Mouse (Mus musculus) v-Abl transformed pro-B cells (cell line): ENCODE data around the gene Add2.

ENCODE experiments used
- in situ Hi-C, 2 experiments: fragments of 400-800 bp; cut with MboI; formaldehyde crosslinking; loops; one replicate each; pipeline ENCODE4 v1.15.1; 2025; ENCODE audit not compliant: unreplicated experiment in 2 of 2

Add2 gene

GRCm38 (mm10) chr6:86038901-86039300 is 10.4 kb downstream of the Add2 start:
- in situ Hi-C loops = no loop called here

- in situ Hi-C loops = no loop called here
These were observed 11.7 kb downstream of the Add2 start for GRCm38 (mm10) chr6:86040140-86040539.

GRCm38 (mm10) chr6:86047510-86047909 is 19.0 kb downstream of the Add2 start:
- in situ Hi-C loops = no loop called here

DNA sequence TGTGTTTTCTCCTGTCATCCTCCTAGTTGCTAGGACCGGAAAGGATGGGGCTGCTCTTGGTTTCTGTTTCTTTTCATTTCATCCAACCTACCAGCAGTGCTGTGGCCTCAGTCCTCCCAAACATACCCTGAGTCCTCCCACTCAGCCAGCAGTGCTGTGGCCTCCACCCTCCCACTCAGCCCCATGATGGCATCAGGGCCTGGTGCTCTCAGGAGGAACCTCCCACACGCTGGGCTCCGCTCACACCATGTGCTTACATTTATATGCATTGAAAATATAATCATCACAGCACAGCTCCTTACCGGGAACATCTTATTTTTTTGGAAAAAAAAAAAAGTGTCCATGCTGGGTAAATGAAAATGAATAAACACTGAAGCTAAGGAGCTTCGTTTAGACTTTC is 20.0 kb downstream of the Add2 start:
- in situ Hi-C loops = no loop called here

DNA sequence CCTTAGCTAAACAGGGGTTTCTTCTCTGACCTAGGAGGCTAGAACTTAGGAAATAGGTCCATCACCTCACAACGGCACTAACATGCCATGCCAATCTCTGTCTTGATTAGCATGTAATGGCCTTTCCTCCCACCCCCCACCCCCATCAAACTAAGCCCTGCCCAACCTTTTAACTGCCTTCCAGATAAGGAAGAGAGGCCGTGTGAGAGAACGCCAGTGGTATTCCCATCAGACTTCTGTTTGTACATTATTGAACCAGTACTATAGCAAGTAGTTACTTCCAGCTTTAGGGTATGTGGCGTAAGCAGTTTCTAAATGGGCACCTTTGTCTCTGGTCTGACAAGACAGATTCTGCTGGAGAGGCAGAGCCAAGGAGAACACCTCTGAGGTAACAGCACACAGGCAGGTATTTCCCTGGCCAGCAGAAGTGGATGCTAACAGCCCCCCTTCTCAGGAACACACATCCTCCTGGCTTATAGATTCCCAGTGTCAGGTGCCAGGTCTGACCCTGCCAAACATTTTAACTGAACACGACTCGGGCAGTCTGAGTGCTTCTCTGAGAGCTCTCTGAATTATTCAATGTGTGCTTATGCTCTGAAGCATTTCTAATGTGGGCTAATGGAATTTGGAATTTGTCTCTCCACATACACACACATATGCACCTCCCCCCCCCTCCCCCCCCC is 22.2 kb downstream of the Add2 start:
- in situ Hi-C loops = no loop called here

- in situ Hi-C loops = no loop called here
These were observed 23.6 kb downstream of the Add2 start for GRCm38 (mm10) chr6:86052032-86052459.

- in situ Hi-C loops = no loop called here
These were observed 24.1 kb downstream of the Add2 start for GRCm38 (mm10) chr6:86052556-86052955.

DNA sequence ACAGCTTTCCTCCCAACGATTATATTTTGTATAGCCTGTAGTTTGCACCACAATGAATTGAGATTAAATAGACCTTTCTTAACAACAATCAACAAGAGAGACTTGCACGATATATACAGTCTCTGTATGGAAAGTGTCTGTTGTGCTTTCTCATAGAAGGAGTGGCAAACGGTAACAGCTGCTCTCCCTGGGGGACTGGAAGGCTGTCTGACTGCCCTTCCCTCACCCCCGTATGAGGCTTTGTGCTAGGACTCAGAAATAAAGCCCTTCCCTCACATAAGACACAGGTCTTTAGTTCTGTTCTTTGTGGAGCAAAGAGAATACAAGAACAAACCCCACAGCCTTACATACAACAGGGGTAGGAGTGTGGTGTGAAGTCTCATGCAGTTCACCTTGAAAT is 24.6 kb downstream of the Add2 start:
- in situ Hi-C loops = no loop called here

DNA sequence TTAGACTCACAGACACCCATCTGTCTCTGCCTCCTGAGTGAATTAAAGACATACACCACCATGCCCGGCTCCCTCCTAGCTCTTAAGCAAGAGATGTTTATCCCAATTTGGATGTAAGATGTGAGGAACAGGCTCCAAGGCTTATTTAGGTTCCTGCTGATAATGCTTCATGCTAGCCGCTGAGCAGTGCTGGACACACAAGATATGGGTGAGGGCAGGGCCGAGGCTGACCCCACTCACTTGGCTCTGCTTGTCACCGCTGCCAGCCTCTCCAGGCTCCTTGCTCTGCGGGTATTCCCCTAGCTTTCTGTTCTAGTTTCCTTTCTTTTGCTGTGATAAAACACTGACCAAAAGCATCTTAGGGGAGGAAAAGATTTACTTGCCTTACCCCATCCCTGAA is 25.1 kb downstream of the Add2 start:
- in situ Hi-C loops = no loop called here

DNA sequence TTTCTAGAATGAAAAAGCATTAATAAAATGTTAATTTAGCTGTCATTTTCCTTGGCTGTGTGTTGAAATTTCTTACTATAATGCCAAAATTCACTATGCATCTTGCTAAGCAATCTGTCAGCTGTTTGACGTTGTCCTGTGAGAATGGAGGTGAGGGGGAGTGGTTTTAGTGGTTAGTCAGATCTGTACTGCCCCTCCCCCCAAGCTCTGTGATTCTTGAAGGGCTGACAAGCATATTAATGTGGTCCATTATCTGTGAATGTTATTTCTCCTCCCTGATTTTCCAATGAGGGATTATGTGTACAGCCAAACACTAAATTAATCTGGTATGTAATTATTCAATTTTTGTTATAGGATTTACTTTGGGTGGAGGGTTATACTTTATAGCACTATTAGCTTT is 30.0 kb downstream of the Add2 start:
- in situ Hi-C loops = no loop called here

DNA sequence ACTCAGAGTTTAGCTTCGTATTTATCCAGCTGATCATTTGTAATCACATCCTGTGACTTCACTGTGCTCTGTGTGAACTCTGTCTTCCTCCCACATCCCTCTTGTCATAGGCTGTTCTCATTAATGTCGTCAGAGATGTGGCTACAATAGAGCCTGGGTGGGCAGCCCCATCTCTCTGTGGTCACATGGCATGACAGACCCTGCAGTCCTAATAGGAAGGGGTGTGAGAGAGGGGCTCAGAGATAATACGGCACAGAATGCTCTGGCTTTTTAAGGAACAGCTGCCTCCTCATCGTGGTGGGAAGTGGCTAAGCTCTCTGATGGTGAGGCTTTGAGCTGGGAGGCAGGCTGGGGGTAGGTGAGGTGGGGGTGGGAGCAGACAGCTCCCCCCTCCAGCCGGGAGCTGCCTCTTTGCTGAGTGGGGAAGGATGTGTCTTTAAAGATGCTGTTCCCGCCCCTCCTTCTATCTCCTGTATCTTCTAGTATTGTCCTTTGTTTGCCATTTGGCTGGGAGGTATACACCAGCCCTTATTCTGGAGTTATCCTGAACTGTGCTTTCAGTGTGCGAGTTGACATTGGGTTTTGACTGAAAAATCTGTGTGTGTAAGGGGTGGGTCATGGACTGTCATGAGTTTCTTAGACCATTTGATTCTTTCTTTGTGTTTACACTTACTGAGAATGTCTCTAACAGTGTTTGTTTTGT is 30.8 kb downstream of the Add2 start:
- in situ Hi-C loops = no loop called here

GRCm38 (mm10) chr6:86060170-86060569 is 31.7 kb downstream of the Add2 start:
- in situ Hi-C loops = no loop called here

DNA sequence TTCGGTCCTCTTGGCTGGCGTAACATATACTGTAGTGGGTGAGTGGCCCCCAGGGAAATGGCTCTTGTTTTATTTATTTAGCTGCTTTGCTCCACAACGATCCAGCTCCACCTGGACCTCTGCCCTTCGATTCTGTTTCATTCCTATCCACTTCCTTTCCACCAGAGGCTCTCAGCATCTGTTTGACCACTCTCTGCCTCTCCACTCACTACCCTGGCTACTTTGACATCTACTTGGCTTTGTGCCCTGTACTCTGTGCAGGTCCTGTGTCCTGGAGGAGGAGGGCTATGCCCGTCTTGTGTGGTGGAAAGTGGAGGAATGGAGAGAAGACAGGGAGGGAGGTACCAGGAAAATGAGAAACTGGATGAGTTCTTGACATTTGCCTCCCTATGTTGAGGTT is 33.7 kb downstream of the Add2 start:
- in situ Hi-C loops = no loop called here

GRCm38 (mm10) chr6:86062684-86063083 is 34.2 kb downstream of the Add2 start:
- in situ Hi-C loops = no loop called here

- in situ Hi-C loops = no loop called here
These were observed 36.0 kb downstream of the Add2 start for GRCm38 (mm10) chr6:86064318-86065016.

- in situ Hi-C loops = no loop called here
These were observed 38.2 kb downstream of the Add2 start for GRCm38 (mm10) chr6:86066727-86067126.

- in situ Hi-C loops = no loop called here
These were observed 38.7 kb downstream of the Add2 start for GRCm38 (mm10) chr6:86067145-86067544.

DNA sequence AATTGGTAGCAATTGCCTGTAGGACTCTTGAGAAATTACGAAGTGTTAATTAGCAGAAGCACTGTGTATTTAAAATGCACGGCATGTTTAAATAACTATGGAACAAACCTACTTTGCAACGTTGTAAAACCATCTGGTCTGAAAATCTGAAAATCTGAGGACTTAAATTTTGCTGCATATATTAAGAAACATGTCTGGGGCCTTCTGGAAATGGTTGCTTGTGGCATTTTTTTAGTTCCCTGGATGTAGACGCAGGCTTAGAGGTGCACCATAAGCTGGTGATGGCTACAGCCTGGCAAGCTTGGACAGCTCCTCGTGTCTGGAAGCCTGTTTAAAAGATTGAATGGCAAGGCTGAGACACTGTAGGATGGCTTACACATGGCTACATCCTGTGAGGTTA is 40.5 kb downstream of the Add2 start:
- in situ Hi-C loops = no loop called here

GRCm38 (mm10) chr6:86069856-86070255 is 41.4 kb downstream of the Add2 start:
- in situ Hi-C loops = no loop called here

DNA sequence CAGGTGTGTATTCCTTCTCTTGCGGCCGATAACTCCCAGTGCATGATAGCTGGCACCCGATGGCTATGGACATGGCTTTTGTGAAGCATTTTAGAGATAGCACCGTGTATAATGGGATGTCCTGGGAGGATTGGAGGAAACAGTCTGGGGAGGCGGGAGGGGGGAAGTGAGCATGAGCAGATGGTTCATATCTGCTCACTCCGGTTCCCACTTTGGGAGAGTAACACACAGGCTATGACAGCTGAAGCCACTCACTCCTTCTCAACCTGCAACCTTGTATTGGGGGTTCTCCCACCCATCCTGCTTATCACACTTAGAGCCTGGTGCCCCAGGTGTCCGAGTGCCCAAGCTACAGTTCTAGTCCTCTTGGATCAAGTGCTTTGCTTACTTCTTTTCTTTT is 41.8 kb downstream of the Add2 start:
- in situ Hi-C loops = no loop called here

- in situ Hi-C loops = no loop called here
These were observed 45.4 kb downstream of the Add2 start for GRCm38 (mm10) chr6:86073882-86074281.
